Mouse (Mus musculus): ENCODE measurements around the gene Grin2a.

- no peak for TF ChIP-seq TAL1 (IDR thresholded peaks at IDR 0.05; ENCODE audit: low read length)
- TF ChIP-seq GATA1 (IDR thresholded peaks at IDR 0.05; ENCODE audit: low read length): no peak
Measured at GRCm38 (mm10) chr16:9709921-9710320, 285.4 kb downstream of the Grin2a start.
